Mouse (Mus musculus) heart, embryonic 14.5 days (tissue): ENCODE data around the gene Sdr9c7. TPM values are rescaled to one million over a fixed set of nuclear protein-coding genes. Genes with fewer than 3 reads are reported as not detected.
"Not testable (repeated sequence)": the region's sequence is repeated elsewhere in the genome, so short reads cannot be mapped to it uniquely, and the experiment has no call there.

ENCODE experiments used
- ATAC-seq: fragments of 200-750 bp; cut with Nextera tagmentation; 2 replicates; pipeline ENCODE4 v1.8.0; 2017; ENCODE audit warnings: low read depth, moderate TSS enrichment; ENCODE audit not compliant: insufficient number of reproducible peaks, insufficient read depth, low FRiP score
- H3K27ac ChIP-seq, 2 experiments: fragments of 200-500 bp in 1 of 2; fragments of 300-500 bp in 1 of 2; sonication (generic) in 1 of 2; replicated peaks in 1 of 2; 2 replicates each; pipeline ENCODE4 v1.5.1; 2012 to 2014; ENCODE audit warnings: low read depth in 2 of 2, low read length in 2 of 2, control low read depth in 1 of 2, mild to moderate bottlenecking in 1 of 2, mixed read lengths in 1 of 2; ENCODE audit not compliant: control insufficient read depth in 1 of 2, insufficient read depth in 1 of 2
- H3K27me3 ChIP-seq: fragments of 300-500 bp; sonication (generic); 2 replicates; pipeline ENCODE4 v1.6.1; 2014; ENCODE audit warnings: mild to moderate bottlenecking, low read length, control low read depth; ENCODE audit not compliant: control insufficient read depth, insufficient read depth
- H3K36me3 ChIP-seq: fragments of 300-500 bp; sonication (generic); 2 replicates; pipeline ENCODE4 v1.6.1; 2014; ENCODE audit warnings: mild to moderate bottlenecking, control low read depth, low read length, mixed read lengths; ENCODE audit not compliant: control insufficient read depth, insufficient read depth
- H3K4me1 ChIP-seq, 2 experiments: fragments of 200-500 bp in 1 of 2; fragments of 300-500 bp in 1 of 2; sonication (generic) in 1 of 2; 2 replicates each; pipeline ENCODE4 v1.6.1; 2012 to 2014; ENCODE audit warnings: low read length in 2 of 2, control low read depth in 1 of 2, mixed read lengths in 1 of 2; ENCODE audit not compliant: control insufficient read depth in 2 of 2, insufficient read depth in 2 of 2
- H3K4me2 ChIP-seq: fragments of 300-500 bp; sonication (generic); 2 replicates; pipeline ENCODE4 v1.6.1; 2014; ENCODE audit warnings: mild to moderate bottlenecking, low read length
- H3K4me3 ChIP-seq, 2 experiments: fragments of 200-500 bp in 1 of 2; fragments of 300-500 bp in 1 of 2; sonication (generic) in 1 of 2; 2 replicates each; pipeline ENCODE4 v1.5.1; 2012 to 2014; ENCODE audit warnings: low read length in 2 of 2, mild to moderate bottlenecking in 2 of 2, control low read depth in 1 of 2, low read depth in 1 of 2, moderate library complexity in 1 of 2; ENCODE audit not compliant: control insufficient read depth in 1 of 2, insufficient read depth in 1 of 2
- H3K9ac ChIP-seq: fragments of 300-500 bp; sonication (generic); 2 replicates; pipeline ENCODE4 v1.6.1; 2014; ENCODE audit warnings: mild to moderate bottlenecking, low read length
- H3K9me3 ChIP-seq: fragments of 300-500 bp; sonication (generic); 2 replicates; pipeline ENCODE4 v1.6.1; 2016; ENCODE audit warnings: low read length, control low read depth; ENCODE audit not compliant: control insufficient read depth
- WGBS: fragments of 180-500 bp; shearing (Covaris S2); extraction: QIAGEN DNeasy Blood & Tissue Kit; methylation state at CpG from one replicate; pipeline ENCODE4 v1.1.7; 2014; 5-methylcytosine and 5-hydroxymethylcytosine counted together
- polyA plus RNA-seq: library from polyadenylated mRNA; unstranded; fragments of >200 nt; fragmentation: Nextera tagmentation; extraction: Ambion mirVana; gene quantifications from 2 replicates; pipeline ENCODE4 v1.2.1, GENCODE M21; 2014

Gene Sdr9c7
- polyA plus RNA-seq, 1 experiment from 2014 or later = not detected

- not testable (repeated sequence) for H3K27me3 ChIP-seq, H3K36me3 ChIP-seq, H3K9me3 ChIP-seq, H3K4me2 ChIP-seq, H3K4me3 ChIP-seq, H3K27ac ChIP-seq, H3K9ac ChIP-seq, H3K4me1 ChIP-seq
- 0 out of 2 replicates have a peak, but pooled peaks have one; percentile 13 for ATAC-seq
- 57% methylated on average over 5 of the region's 5 CpGs for WGBS
Observed at GRCm38 (mm10) chr10:127893163-127894022, 4.9 kb upstream of the Sdr9c7 start.

DNA sequence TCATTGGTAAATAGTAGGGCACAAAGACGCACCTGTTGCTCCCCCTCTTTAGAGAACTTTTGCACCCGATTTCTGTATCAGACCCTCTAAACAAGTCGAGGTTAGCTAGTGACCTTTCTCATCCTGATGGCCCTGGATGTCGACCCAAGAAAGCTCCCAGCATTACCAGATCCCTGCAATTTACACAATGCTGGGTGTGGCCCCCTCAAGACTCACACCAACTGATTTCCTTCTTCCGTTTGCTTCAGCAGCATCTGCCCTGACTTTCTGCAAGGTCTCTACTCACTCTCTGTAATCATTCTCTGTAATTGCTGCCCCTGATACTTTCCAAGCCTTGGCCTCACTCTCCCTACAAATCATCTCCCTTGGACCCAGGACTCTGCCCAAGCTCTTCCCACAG is 1.6 kb upstream of the Sdr9c7 start:
- ATAC-seq = no peak
- Histone ChIP-seq H3K27ac (no peak overlapping the region), H3K9me3 (no peaks in the 10 kb centered on the region), H3K4me1 (no peaks in the 10 kb centered on the region; a peak in 1 of 4 replicates), H3K27me3 (no peaks in the 10 kb centered on the region), H3K4me3 (no peak overlapping the region), H3K9ac (no peak overlapping the region), H3K4me2 (no peak overlapping the region), H3K36me3 (no peaks in the 10 kb centered on the region)
- 46% methylated on average over 5 of the region's 5 CpGs for WGBS

GRCm38 (mm10) chr10:127897506-127897905 is 812 bp upstream of the Sdr9c7 start:
- Histone ChIP-seq H3K9ac (no peak overlapping the region), H3K4me2 (no peak overlapping the region), H3K9me3 (no peaks in the 10 kb centered on the region), H3K27me3 (no peaks in the 10 kb centered on the region), H3K4me1 (no peaks in the 10 kb centered on the region; a peak in 1 of 4 replicates), H3K27ac (no peak overlapping the region), H3K36me3 (no peaks in the 10 kb centered on the region), H3K4me3 (no peak overlapping the region)
- 86% methylated on average over 3 of the region's 3 CpGs for WGBS
- ATAC-seq = no peak

GRCm38 (mm10) chr10:127899783-127900182 is 1.5 kb downstream of the Sdr9c7 start:
- WGBS = 62% methylated on average over 5 of the region's 5 CpGs
- no peak for ATAC-seq

DNA sequence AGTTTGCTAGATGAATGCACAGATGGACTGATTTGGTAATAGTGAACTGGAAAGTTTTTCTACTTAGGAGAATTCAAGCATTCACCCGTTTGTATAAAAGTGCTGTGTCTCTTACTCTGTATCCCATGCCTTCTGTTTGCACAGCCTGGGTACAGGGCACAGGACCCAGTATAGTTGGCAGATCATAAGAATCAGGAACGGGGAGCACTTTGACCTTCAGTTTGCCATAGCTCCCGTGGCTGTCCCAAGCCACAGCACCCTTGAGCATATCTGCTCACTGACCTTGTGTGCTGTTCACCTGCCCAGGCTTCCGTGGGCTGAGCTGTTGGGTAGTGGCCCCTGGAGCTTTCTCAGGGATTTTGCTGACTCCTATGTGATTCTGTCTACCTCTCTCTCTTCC is 3.4 kb downstream of the Sdr9c7 start:
- Histone ChIP-seq H3K27me3 (no peaks in the 10 kb centered on the region), H3K9ac (no peak overlapping the region), H3K27ac (no peak overlapping the region), H3K9me3 (no peaks in the 10 kb centered on the region), H3K4me3 (no peak overlapping the region), H3K4me1 (peaks cover 0 to 4% of the 10 kb centered on the region in 2 experiments; a peak in 1 of 4 replicates), H3K4me2 (no peak overlapping the region), H3K36me3 (no peaks in the 10 kb centered on the region)
- no peak for ATAC-seq
- 69% methylated on average over 4 of the region's 4 CpGs for WGBS

More at GRCm38 (mm10) chr10:127899783-127900182, 1.5 kb downstream of the Sdr9c7 start:
- Histone ChIP-seq H3K4me3 (no peak overlapping the region), H3K36me3 (no peaks in the 10 kb centered on the region), H3K9ac (no peak overlapping the region), H3K27ac (no peak overlapping the region), H3K4me1 (peaks cover 0 to under 1% of the 10 kb centered on the region in 2 experiments; a peak in 1 of 4 replicates), H3K27me3 (no peaks in the 10 kb centered on the region), H3K4me2 (no peak overlapping the region), H3K9me3 (no peaks in the 10 kb centered on the region)

DNA sequence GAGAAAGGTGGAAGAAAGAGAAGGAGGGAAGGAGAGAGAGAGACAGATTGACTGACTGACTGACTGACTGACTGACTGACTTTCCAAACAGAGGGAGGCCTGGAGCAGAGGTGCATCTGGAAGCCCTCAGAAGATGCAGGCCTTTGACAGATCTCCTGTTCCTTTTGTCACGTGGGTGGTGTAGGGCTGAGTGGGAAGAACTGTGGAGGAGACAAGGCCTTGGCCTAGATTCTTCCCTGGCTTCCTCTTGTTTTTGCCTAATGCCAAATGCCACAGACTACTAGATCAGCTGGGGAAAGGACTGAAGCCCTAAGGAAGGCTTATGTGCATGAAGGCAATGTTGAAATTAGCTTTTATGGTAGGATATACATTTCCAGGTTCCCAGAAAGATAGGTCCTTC is 4.8 kb downstream of the Sdr9c7 start:
- H3K9me3 ChIP-seq = no peaks in the 10 kb centered on the region
- peaks cover 0 to 4% of the 10 kb centered on the region in 2 experiments; a peak in 1 of 4 replicates for H3K4me1 ChIP-seq
- H3K4me2 ChIP-seq = no peak overlapping the region
- H3K27ac ChIP-seq = no peak overlapping the region
- H3K4me3 ChIP-seq = no peak overlapping the region
- H3K9ac ChIP-seq = no peak overlapping the region
- H3K36me3 ChIP-seq = no peaks in the 10 kb centered on the region
- no peaks in the 10 kb centered on the region for H3K27me3 ChIP-seq
- no peak for ATAC-seq
- 42% methylated on average over 1 of the region's 1 CpGs for WGBS

DNA sequence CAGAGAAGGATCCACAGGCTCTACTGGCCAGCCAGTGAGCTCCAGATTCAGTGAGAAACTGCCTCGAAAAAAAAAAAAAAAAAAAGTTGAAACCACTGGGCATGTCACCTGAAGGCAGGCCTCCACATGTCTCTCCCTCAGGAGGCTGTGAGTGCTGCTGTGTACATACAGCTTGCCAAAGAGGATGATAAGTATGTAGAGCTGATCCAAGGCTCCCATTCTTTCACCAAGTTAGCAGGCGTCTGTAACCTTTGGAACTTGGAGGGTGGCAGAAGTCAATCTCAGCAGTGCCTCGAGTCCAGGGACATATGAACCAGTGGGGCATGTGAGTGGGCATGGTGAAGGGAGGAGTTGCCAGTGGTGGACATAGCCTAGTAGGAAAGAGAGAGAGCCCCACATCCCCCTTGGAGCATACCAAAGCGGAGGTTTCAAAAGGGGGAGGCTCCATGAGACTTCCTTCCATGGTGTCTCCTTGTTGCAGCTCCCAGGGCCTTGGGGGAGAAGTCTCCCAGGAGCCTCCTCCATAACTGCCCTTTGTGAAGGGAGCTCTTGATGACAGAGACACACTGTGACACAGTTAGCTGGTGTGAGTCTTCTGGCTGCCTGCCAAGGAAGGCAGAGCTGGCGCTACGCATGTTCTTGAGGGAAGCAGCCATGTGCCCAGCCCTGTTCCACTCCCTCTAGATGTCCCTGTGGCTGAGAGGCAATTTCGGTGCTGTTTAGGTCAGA is 6.6 kb downstream of the Sdr9c7 start:
- Histone ChIP-seq H3K4me2 (no peak overlapping the region), H3K27ac (no peak overlapping the region), H3K4me3 (no peak overlapping the region), H3K9ac (no peak overlapping the region), H3K9me3 (no peaks in the 10 kb centered on the region), H3K4me1 (peaks cover 0 to 4% of the 10 kb centered on the region in 2 experiments; a peak in 1 of 4 replicates), H3K36me3 (no peaks in the 10 kb centered on the region), H3K27me3 (no peaks in the 10 kb centered on the region)
- 51% methylated on average over 7 of the region's 7 CpGs for WGBS
- ATAC-seq = no peak
